Mouse (Mus musculus) intestine, embryonic 15.5 days (tissue): ENCODE data around the gene Fam3b. TPM values are rescaled to one million over a fixed set of nuclear protein-coding genes. Genes with fewer than 3 reads are reported as not detected.

ENCODE experiments used
- ATAC-seq: fragments of 200-750 bp; cut with Nextera tagmentation; 2 replicates; pipeline ENCODE4 v1.8.0; 2017; ENCODE audit warnings: moderate TSS enrichment, moderate library complexity
- H3K27ac ChIP-seq: fragments of 300-500 bp; sonication (generic); 2 replicates; pipeline ENCODE4 v1.5.1; 2015; ENCODE audit warnings: mild to moderate bottlenecking, inconsistent platforms
- H3K27me3 ChIP-seq: fragments of 300-500 bp; sonication (generic); replicated peaks from 2 replicates; pipeline ENCODE4 v1.6.1; 2015; ENCODE audit warnings: inconsistent platforms
- H3K36me3 ChIP-seq: fragments of 300-500 bp; sonication (generic); 2 replicates; pipeline ENCODE4 v1.6.1; 2015; ENCODE audit warnings: inconsistent platforms
- H3K4me1 ChIP-seq: fragments of 300-500 bp; sonication (generic); replicated peaks from 2 replicates; pipeline ENCODE4 v1.6.1; 2015; ENCODE audit warnings: inconsistent platforms
- H3K4me2 ChIP-seq: fragments of 300-500 bp; sonication (generic); replicated peaks from 2 replicates; pipeline ENCODE4 v1.6.1; 2015; ENCODE audit warnings: mild to moderate bottlenecking, inconsistent platforms
- H3K4me3 ChIP-seq: fragments of 300-500 bp; sonication (generic); replicated peaks from 2 replicates; pipeline ENCODE4 v1.5.1; 2015; ENCODE audit warnings: inconsistent platforms
- H3K9ac ChIP-seq: fragments of 300-500 bp; sonication (generic); 2 replicates; pipeline ENCODE4 v1.6.1; 2015; ENCODE audit warnings: inconsistent platforms
- H3K9me3 ChIP-seq: fragments of 300-500 bp; sonication (generic); 2 replicates; pipeline ENCODE4 v1.6.1; 2016; ENCODE audit warnings: inconsistent platforms
- WGBS: fragments of 180-500 bp; shearing (Covaris S2); methylation state at CpG from one replicate; pipeline ENCODE4 v1.1.7; 2015; 5-methylcytosine and 5-hydroxymethylcytosine counted together
- polyA plus RNA-seq: library from polyadenylated mRNA; unstranded; fragments of >200 nt; fragmentation: Nextera tagmentation; extraction: Ambion mirVana; gene quantifications from 2 replicates; pipeline ENCODE4 v1.2.1, GENCODE M21; 2015

The Fam3b gene
- polyA plus RNA-seq, 1 experiment from 2014 or later = 0.85 TPM

DNA sequence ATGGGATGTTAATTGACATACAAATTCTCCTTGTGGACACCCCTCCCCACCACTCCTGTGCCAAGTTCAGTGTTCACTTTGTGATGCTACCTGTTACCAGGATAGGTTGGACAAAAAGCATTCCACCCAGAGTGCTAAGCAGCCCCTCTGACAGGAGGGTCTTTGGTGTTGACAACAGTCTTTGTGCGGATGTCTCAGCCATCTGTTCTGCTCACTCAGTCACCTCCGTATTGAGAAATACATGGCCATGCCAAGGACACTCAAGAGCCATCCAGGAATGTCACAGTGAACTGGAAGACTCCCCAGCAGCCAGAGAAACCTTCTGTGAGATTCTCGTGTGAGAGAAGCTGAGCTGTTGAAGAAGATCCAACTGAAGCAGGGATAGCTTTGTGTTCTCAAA is 76.4 kb downstream of the Fam3b start:
- H3K4me1 ChIP-seq = no peaks in the 10 kb centered on the region
- no peak overlapping the region for H3K4me2 ChIP-seq
- H3K27ac ChIP-seq = no peak overlapping the region
- no peaks in the 10 kb centered on the region for H3K36me3 ChIP-seq
- H3K9me3 ChIP-seq = no peaks in the 10 kb centered on the region
- no peak overlapping the region for H3K9ac ChIP-seq
- no peaks in the 10 kb centered on the region for H3K27me3 ChIP-seq
- 76% methylated on average over 3 of the region's 3 CpGs for WGBS
- H3K4me3 ChIP-seq = no peak overlapping the region
- no peak for ATAC-seq

DNA sequence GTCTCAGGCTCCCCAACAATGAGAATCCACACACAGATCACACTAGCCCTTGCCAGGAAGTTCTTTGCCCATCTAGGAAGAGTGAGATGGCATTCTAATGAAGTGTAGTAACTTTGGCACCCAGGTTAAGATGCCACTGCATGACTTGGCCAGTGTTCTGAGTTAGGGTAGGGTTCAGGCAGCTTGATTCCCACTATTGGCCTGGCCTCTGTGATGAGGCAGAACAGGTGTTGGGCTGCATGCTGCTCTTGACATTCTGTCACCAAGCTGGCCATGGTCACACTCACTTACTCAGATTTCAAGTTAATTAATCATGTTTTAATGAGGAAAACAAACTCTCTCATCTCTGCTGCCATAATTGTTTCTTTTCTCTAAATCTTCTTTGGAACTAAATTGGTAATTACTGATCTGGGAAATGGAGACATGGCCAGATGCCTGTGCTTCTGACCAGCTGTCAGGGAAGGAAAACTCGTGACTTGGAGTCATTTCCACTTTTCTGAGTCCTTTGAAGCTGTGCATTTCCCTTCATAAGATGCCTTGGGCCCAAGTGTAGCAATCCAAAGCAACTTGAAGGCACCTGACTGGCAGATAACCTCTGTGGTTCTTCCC is 77.1 kb downstream of the Fam3b start:
- no peak overlapping the region for H3K27ac ChIP-seq
- no peaks in the 10 kb centered on the region for H3K27me3 ChIP-seq
- no peaks in the 10 kb centered on the region for H3K4me1 ChIP-seq
- H3K4me2 ChIP-seq = no peak overlapping the region
- WGBS = 47% methylated on average over 1 of the region's 1 CpGs
- no peak overlapping the region for H3K9ac ChIP-seq
- H3K4me3 ChIP-seq = no peak overlapping the region
- no peaks in the 10 kb centered on the region for H3K9me3 ChIP-seq
- H3K36me3 ChIP-seq = no peaks in the 10 kb centered on the region
- ATAC-seq = no peak

- Histone ChIP-seq H3K9ac (no peak overlapping the region), H3K9me3 (no peaks in the 10 kb centered on the region), H3K27ac (no peak overlapping the region), H3K4me2 (no peak overlapping the region), H3K27me3 (no peaks in the 10 kb centered on the region), H3K36me3 (no peaks in the 10 kb centered on the region), H3K4me3 (no peak overlapping the region), H3K4me1 (no peaks in the 10 kb centered on the region)
- ATAC-seq = no peak
- WGBS = 57% methylated on average over 2 of the region's 2 CpGs
Observed at GRCm38 (mm10) chr16:97434206-97434605, 80.4 kb downstream of the Fam3b start.

DNA sequence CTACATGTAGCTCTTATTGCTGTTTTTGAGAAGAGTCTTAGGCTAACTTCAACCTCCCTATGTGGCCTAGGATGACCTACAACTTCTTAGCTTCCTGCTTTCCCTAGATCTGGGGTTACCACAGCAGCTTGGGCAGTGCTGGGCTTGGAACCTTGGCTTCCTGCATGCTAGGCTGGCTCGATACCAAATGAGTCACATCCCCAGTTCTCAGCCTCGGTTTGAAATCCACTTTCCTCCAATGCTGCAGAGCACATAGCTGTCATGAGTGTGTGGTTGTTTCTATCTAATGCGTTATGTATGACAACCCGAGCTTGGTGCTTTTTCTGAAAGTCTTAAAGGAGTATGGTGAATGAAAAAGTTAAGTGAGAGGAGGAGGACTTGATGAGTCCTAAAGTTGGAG is 83.3 kb downstream of the Fam3b start:
- 74% methylated on average over 4 of the region's 4 CpGs for WGBS
- Histone ChIP-seq H3K4me1 (no peaks in the 10 kb centered on the region), H3K27me3 (no peaks in the 10 kb centered on the region), H3K4me3 (no peak overlapping the region), H3K9me3 (no peaks in the 10 kb centered on the region), H3K4me2 (no peak overlapping the region), H3K36me3 (no peaks in the 10 kb centered on the region), H3K27ac (no peak overlapping the region), H3K9ac (no peak overlapping the region)
- no peak for ATAC-seq

GRCm38 (mm10) chr16:97430091-97430490 is 84.5 kb downstream of the Fam3b start:
- 89% methylated on average over 4 of the region's 4 CpGs for WGBS

GRCm38 (mm10) chr16:97428026-97428425 is 86.6 kb downstream of the Fam3b start:
- Histone ChIP-seq H3K27me3 (no peaks in the 10 kb centered on the region), H3K36me3 (no peaks in the 10 kb centered on the region), H3K9me3 (no peaks in the 10 kb centered on the region), H3K4me2 (no peak overlapping the region), H3K9ac (no peak overlapping the region), H3K4me3 (no peak overlapping the region), H3K27ac (no peak overlapping the region), H3K4me1 (no peaks in the 10 kb centered on the region)
- 81% methylated on average over 3 of the region's 3 CpGs for WGBS
- no peak for ATAC-seq

More at GRCm38 (mm10) chr16:97430091-97430490, 84.5 kb downstream of the Fam3b start:
- no peaks in the 10 kb centered on the region for H3K4me1 ChIP-seq
- H3K4me2 ChIP-seq = no peak overlapping the region
- H3K4me3 ChIP-seq = no peak overlapping the region
- no peaks in the 10 kb centered on the region for H3K9me3 ChIP-seq
- H3K36me3 ChIP-seq = no peaks in the 10 kb centered on the region
- H3K27ac ChIP-seq = no peak overlapping the region
- no peaks in the 10 kb centered on the region for H3K27me3 ChIP-seq
- no peak for ATAC-seq
- no peak overlapping the region for H3K9ac ChIP-seq

DNA sequence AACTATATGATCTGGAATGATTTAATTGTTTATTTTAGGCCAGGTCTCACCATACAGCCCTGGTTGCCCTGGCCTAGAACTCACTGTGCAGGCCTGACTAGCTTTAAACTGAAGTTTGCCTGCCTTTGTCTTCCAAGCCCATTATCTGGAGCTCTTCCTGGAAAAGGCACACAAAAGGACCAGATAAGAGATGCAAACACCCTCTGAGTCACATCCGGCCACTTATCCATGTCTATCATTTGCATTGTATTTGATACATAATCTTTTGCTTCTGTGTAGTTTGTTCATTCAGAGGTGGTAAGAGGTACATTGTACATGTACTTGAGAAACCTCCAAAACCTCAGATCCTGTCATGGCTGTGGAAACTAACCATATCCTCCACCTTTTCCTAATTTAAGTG is 91.0 kb downstream of the Fam3b start:
- H3K4me3 ChIP-seq = no peak overlapping the region
- no peaks in the 10 kb centered on the region for H3K4me1 ChIP-seq
- ATAC-seq = no peak
- H3K36me3 ChIP-seq = no peaks in the 10 kb centered on the region
- 62% methylated on average over 1 of the region's 1 CpGs for WGBS
- no peak overlapping the region for H3K4me2 ChIP-seq
- H3K27me3 ChIP-seq = no peaks in the 10 kb centered on the region
- no peak overlapping the region for H3K27ac ChIP-seq
- H3K9ac ChIP-seq = no peak overlapping the region
- no peaks in the 10 kb centered on the region for H3K9me3 ChIP-seq

- Histone ChIP-seq H3K9me3 (no peaks in the 10 kb centered on the region), H3K27ac (no peak overlapping the region), H3K36me3 (no peaks in the 10 kb centered on the region), H3K4me3 (no peak overlapping the region), H3K9ac (no peak overlapping the region), H3K4me2 (no peak overlapping the region), H3K4me1 (no peaks in the 10 kb centered on the region), H3K27me3 (no peaks in the 10 kb centered on the region)
- no peak for ATAC-seq
- WGBS = 82% methylated on average over 6 of the region's 6 CpGs
Observed at GRCm38 (mm10) chr16:97421671-97422070, 92.9 kb downstream of the Fam3b start.

Other genes with a start within 250 kb of the Fam3b start
- 13.4 and 13.6 TPM in 2 replicates for gene Bace2, start 158.1 kb downstream of the Fam3b start, polyA plus RNA-seq
- 0.15 and 0.23 TPM in 2 replicates for gene Mx1, start 51.9 kb downstream of the Fam3b start, polyA plus RNA-seq
- gene Tmprss2, start 96.4 kb upstream of the Fam3b start, polyA plus RNA-seq = 26.0 and 28.9 TPM in 2 replicates
- 19.6 and 21.7 TPM in 2 replicates for gene Ripk4, start 249.0 kb upstream of the Fam3b start, polyA plus RNA-seq